10 mouse cellular contexts compared by ENCODE assay signal in the genomic region with DNA sequence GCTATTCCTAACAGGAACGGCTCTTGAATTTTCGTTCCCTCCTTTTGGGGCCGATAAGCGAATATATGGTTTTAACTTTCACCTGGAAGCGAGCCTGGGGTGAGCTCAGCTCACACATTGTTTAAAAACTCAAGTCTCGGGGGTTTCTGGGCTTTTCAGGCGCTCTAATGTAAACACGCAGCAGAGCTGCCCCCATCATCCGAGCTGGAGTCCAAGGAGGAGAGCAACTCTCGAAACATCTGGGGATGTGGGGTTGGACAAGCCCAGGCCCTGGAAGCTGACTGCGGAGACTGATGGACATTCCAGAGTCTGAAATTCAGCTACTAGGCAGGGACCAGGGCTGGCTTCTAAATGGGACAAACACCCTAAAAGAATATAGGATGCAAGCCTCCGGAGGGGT. TPM values are rescaled to one million over a fixed set of nuclear protein-coding genes. Genes with fewer than 3 reads are reported as not detected.
A peak's percentile ranks its signal among the peaks of the same experiment; 100 is the strongest.
DNase-seq lines count a peak whose midpoint lies in the region; ATAC-seq and TF ChIP-seq lines count a peak whose summit lies in the region.
"Had no signal": no experiment of that assay in that cellular context is flagged by ENCODE, and none has a peak within 500 bp of the region (broad histone marks: within the 10 kb centered on the region; RNA-seq: fewer than 3 reads in every experiment).

No protein-coding gene starts in this region.

- peaks cover 38% of the 10 kb centered on the region for H3K4me1 ChIP-seq in heart, embryonic 13.5 days
- H3K4me1 ChIP-seq in midbrain, embryonic 10.5 days = peaks cover 26% of the 10 kb centered on the region
- peaks cover 7% of the 10 kb centered on the region; the same call in 1 of the 2 replicates for H3K4me1 ChIP-seq in midbrain, embryonic 14.5 days (ENCODE audit: control insufficient read depth, insufficient read depth, low read length)
- H3K4me1 ChIP-seq in intestine, postnatal 0 days (replicated peaks; ENCODE audit: control insufficient read depth, insufficient read depth, low read length) = no peaks in the 10 kb centered on the region
- H3K4me1 ChIP-seq in stomach, embryonic 16.5 days (ENCODE audit: control insufficient read depth, insufficient read depth, low read length) = peaks cover 19% of the 10 kb centered on the region

- WGBS in heart, embryonic 13.5 days = 36% methylated on average over 12 of the region's 12 CpGs
- WGBS in midbrain, embryonic 10.5 days = 30% methylated on average over 12 of the region's 12 CpGs
- 37% methylated on average over 12 of the region's 12 CpGs for WGBS in midbrain, embryonic 14.5 days
- WGBS in intestine, postnatal 0 days = 24% methylated on average over 12 of the region's 12 CpGs
- 13% methylated on average over 12 of the region's 12 CpGs for WGBS in stomach, embryonic 16.5 days

- H3K4me3 ChIP-seq in heart, embryonic 13.5 days = peak overlapping the region; percentile 57
- H3K4me3 ChIP-seq in midbrain, embryonic 10.5 days = peak overlapping the region; percentile 63
- H3K4me3 ChIP-seq in midbrain, embryonic 14.5 days (replicated peaks; ENCODE audit: low read depth, low read length) = no peak overlapping the region
- 0 out of 2 replicates have a peak overlapping the region, but pooled peaks have one; percentile 9 for H3K4me3 ChIP-seq in intestine, postnatal 0 days (ENCODE audit: low read depth, low read length)
- H3K4me3 ChIP-seq in stomach, embryonic 16.5 days (replicated peaks; ENCODE audit: low read length) = peak overlapping the region; percentile 59

- no peak for TF ChIP-seq CTCF in intestine, postnatal 0 days (IDR thresholded peaks at IDR 0.05; ENCODE audit: low read depth)

- H3K9me3 ChIP-seq in heart, embryonic 13.5 days = 0 out of 2 replicates have a peak, but pooled peaks cover 4% of the 10 kb centered on the region
- H3K9me3 ChIP-seq in midbrain, embryonic 10.5 days (replicated peaks) = no peaks in the 10 kb centered on the region
- no peaks in the 10 kb centered on the region for H3K9me3 ChIP-seq in midbrain, embryonic 14.5 days (ENCODE audit: control insufficient read depth, low read length)
- no peaks in the 10 kb centered on the region for H3K9me3 ChIP-seq in intestine, postnatal 0 days (ENCODE audit: control insufficient read depth)
- no peaks in the 10 kb centered on the region for H3K9me3 ChIP-seq in stomach, embryonic 16.5 days (replicated peaks; ENCODE audit: control insufficient read depth, low read length)

- H3K27me3 ChIP-seq in heart, embryonic 13.5 days (replicated peaks) = peaks cover 19% of the 10 kb centered on the region
- peaks cover 9% of the 10 kb centered on the region; the same call in 1 of the 2 replicates for H3K27me3 ChIP-seq in midbrain, embryonic 10.5 days (ENCODE audit: low read depth, poor library complexity, severe bottlenecking)
- peaks cover 5% of the 10 kb centered on the region for H3K27me3 ChIP-seq in midbrain, embryonic 14.5 days (ENCODE audit: control insufficient read depth, insufficient read depth, low read length)
- peaks cover 24% of the 10 kb centered on the region for H3K27me3 ChIP-seq in intestine, postnatal 0 days (replicated peaks; ENCODE audit: control insufficient read depth, insufficient read depth, low read length)
- no peaks in the 10 kb centered on the region for H3K27me3 ChIP-seq in stomach, embryonic 16.5 days (ENCODE audit: control insufficient read depth, insufficient read depth, low read length)

- H3K4me2 ChIP-seq in heart, embryonic 13.5 days = peak overlapping the region; percentile 78
- no peak overlapping the region for H3K4me2 ChIP-seq in midbrain, embryonic 14.5 days (ENCODE audit: low read length)
- H3K4me2 ChIP-seq in intestine, postnatal 0 days (replicated peaks; ENCODE audit: low read depth) = peak overlapping the region; percentile 62
- peak overlapping the region; percentile 71 for H3K4me2 ChIP-seq in stomach, embryonic 16.5 days (ENCODE audit: low read depth, low read length)

- intact Hi-C loops in heart, postnatal 10 days (cut with DNase I) = no loop called here

- DNase-seq in heart, postnatal 10 days = no peak
- DNase-seq in midbrain, embryonic 10.5 days (ENCODE audit: low spot score) = peak; percentile 37
- no peak for DNase-seq in midbrain, embryonic 14.5 days
- no peak for DNase-seq in layer of hippocampus, postnatal 14 days (ENCODE audit: low spot score in 2 of 2)
- no peak for DNase-seq in yolk sac, embryonic 10.5 days (ENCODE audit: low spot score)
- DNase-seq: cerebellum, adult 9-10 months; gastrocnemius, postnatal 36 days had no signal

- peak overlapping the region; percentile 85 for H3K9ac ChIP-seq in heart, embryonic 13.5 days
- no peak overlapping the region for H3K9ac ChIP-seq in midbrain, embryonic 14.5 days (replicated peaks; ENCODE audit: low read length)
- H3K9ac ChIP-seq in intestine, postnatal 0 days (ENCODE audit: low read depth, low read length) = no peak overlapping the region
- peak overlapping the region; percentile 76 for H3K9ac ChIP-seq in stomach, embryonic 16.5 days (ENCODE audit: low read length)

- ATAC-seq in heart, embryonic 13.5 days (ENCODE audit: extremely low read depth, insufficient number of reproducible peaks, low FRiP score, low TSS enrichment) = no peak
- ATAC-seq in midbrain, embryonic 14.5 days (ENCODE audit: low FRiP score, low TSS enrichment) = no peak
- no peak for ATAC-seq in intestine, postnatal 0 days
- ATAC-seq in stomach, embryonic 16.5 days (ENCODE audit: insufficient read depth, low FRiP score) = 0 out of 2 replicates have a peak, but pooled peaks have one; percentile 26

- H3K27ac ChIP-seq in heart, embryonic 13.5 days (replicated peaks) = peak overlapping the region; percentile 55
- H3K27ac ChIP-seq in midbrain, embryonic 10.5 days (replicated peaks) = no peak overlapping the region
- H3K27ac ChIP-seq in midbrain, embryonic 14.5 days (replicated peaks; ENCODE audit: low read depth, low read length) = no peak overlapping the region
- no peak overlapping the region for H3K27ac ChIP-seq in intestine, postnatal 0 days (ENCODE audit: low read depth, low read length)
- H3K27ac ChIP-seq in stomach, embryonic 16.5 days (ENCODE audit: low read length) = peak overlapping the region; percentile 60

- H3K36me3 ChIP-seq in heart, embryonic 13.5 days = no peaks in the 10 kb centered on the region
- H3K36me3 ChIP-seq in midbrain, embryonic 10.5 days = no peaks in the 10 kb centered on the region
- H3K36me3 ChIP-seq in midbrain, embryonic 14.5 days (ENCODE audit: control insufficient read depth, insufficient read depth, low read length) = no peaks in the 10 kb centered on the region
- H3K36me3 ChIP-seq in intestine, postnatal 0 days (ENCODE audit: control insufficient read depth, insufficient read depth) = no peaks in the 10 kb centered on the region
- no peaks in the 10 kb centered on the region for H3K36me3 ChIP-seq in stomach, embryonic 16.5 days (ENCODE audit: control insufficient read depth, insufficient read depth, low read length)

RNA-seq across cellular contexts. Expression of a gene that starts 1.1 kb away (rescaled TPM):
- 21.6 and 21.8 TPM in 2 replicates for polyA plus RNA-seq in heart, embryonic 13.5 days (2015; fragmentation: Nextera tagmentation; extraction: Ambion mirVana)
- 10 to 100 TPM; 35.8 to 39.7 TPM for total RNA-seq in heart, postnatal 10 days (2021)
- 11.7 and 12.7 TPM in 2 replicates for polyA plus RNA-seq in midbrain, embryonic 10.5 days (2016; fragmentation: Nextera tagmentation; extraction: Ambion mirVana)
- 2.2 and 5.3 TPM in 2 replicates for polyA plus RNA-seq in midbrain, embryonic 14.5 days (2014; fragmentation: Nextera tagmentation; extraction: Ambion mirVana)
- 8.9 and 9.5 TPM in 2 replicates for polyA plus RNA-seq in intestine, postnatal 0 days (2015; fragmentation: Nextera tagmentation; extraction: Ambion mirVana)
- 23.5 and 24.3 TPM in 2 replicates for polyA plus RNA-seq in stomach, embryonic 16.5 days (2015; fragmentation: Nextera tagmentation; extraction: Ambion mirVana)
- 1 to 10 TPM; 1.3 to 2.1 TPM for total RNA-seq in layer of hippocampus, postnatal 14 days (2021)

RNA-seq across cellular contexts. Expression of a gene that starts 49.3 kb away (rescaled TPM):
- polyA plus RNA-seq in heart, embryonic 13.5 days (2015; fragmentation: Nextera tagmentation; extraction: Ambion mirVana) = 0.19 and 0.49 TPM in 2 replicates
- 10 to 100 TPM; 45.4 to 50.2 TPM for total RNA-seq in heart, postnatal 10 days (2021)
- 0.49 and 1.0 TPM in 2 replicates for polyA plus RNA-seq in midbrain, embryonic 10.5 days (2016; fragmentation: Nextera tagmentation; extraction: Ambion mirVana)
- polyA plus RNA-seq in midbrain, embryonic 14.5 days (2014; fragmentation: Nextera tagmentation; extraction: Ambion mirVana) = 3.1 and 5.2 TPM in 2 replicates
- polyA plus RNA-seq in intestine, postnatal 0 days (2015; fragmentation: Nextera tagmentation; extraction: Ambion mirVana) = 1.1 and 1.6 TPM in 2 replicates
- 1.6 and 1.7 TPM in 2 replicates for polyA plus RNA-seq in stomach, embryonic 16.5 days (2015; fragmentation: Nextera tagmentation; extraction: Ambion mirVana)
- 10 to 100 TPM; 62.0 to 69.6 TPM for total RNA-seq in layer of hippocampus, postnatal 14 days (2021)

Comparison
In these comparisons a context has a peak if more than half of its experiments do, and no peak if none do; other contexts are left out.
1. H3K27ac ChIP-seq: peak in heart, embryonic 13.5 days (single experiment) and stomach, embryonic 16.5 days (single experiment); none in midbrain, embryonic 10.5 days (single experiment), midbrain, embryonic 14.5 days (single experiment) and intestine, postnatal 0 days (single experiment).
2. H3K9ac ChIP-seq: peak in heart, embryonic 13.5 days (single experiment) and stomach, embryonic 16.5 days (single experiment); none in midbrain, embryonic 14.5 days (single experiment) and intestine, postnatal 0 days (single experiment).